Mouse (Mus musculus): ENCODE results near the gene Slc39a13.

- TF ChIP-seq CTCF (IDR thresholded peaks at IDR 0.05; ENCODE audit: control insufficient read depth, insufficient read depth, low read length) (0 out of 2 replicates have a peak, but pooled peaks have one; percentile 3), POLR2A (IDR thresholded peaks at IDR 0.05; ENCODE audit: borderline replicate concordance, control insufficient read depth, low read depth, low read length) (no peak)
Observed at GRCm38 (mm10) chr2:91090827-91091226, 20.6 kb upstream of the Slc39a13 start.
